Comparison of ENCODE assay signal across 12 mouse cellular contexts in genomic region chr9:63492291-63492690, GRCm38 (mm10).
DNase-seq lines count a peak whose midpoint lies in the region; ATAC-seq lines count a peak whose summit lies in the region.
"Had no signal": no experiment of that assay in that cellular context is flagged by ENCODE, and none has a peak within 500 bp of the region (broad histone marks: within the 10 kb centered on the region; RNA-seq: fewer than 3 reads in every experiment).

No protein-coding gene starts in this region.

- H3K27ac ChIP-seq in heart, embryonic 14.5 days (replicated peaks in 1 of 2; ENCODE audit: control insufficient read depth in 1 of 2, insufficient read depth in 1 of 2, low read depth in 2 of 2, low read length in 2 of 2), result no peak overlapping the region
- H3K27ac ChIP-seq: gastrocnemius, adult 2 months; stomach, postnatal 0 days had no signal

- no peak for ATAC-seq in heart, embryonic 14.5 days (ENCODE audit: insufficient number of reproducible peaks, insufficient read depth, low FRiP score, low read depth)
- 0 out of 2 replicates have a peak, but pooled peaks have one; percentile 55 for ATAC-seq in megakaryocyte-erythroid progenitor cell, adult 5-6 weeks (replicated peaks; ENCODE audit: low FRiP score, low TSS enrichment, poor library complexity, severe bottlenecking)
- ATAC-seq: intestine, embryonic 16.5 days had no signal

- 6% methylated on average over 9 of the region's 9 CpGs for WGBS in heart, embryonic 14.5 days

- H3K4me2 ChIP-seq in heart, embryonic 14.5 days (ENCODE audit: low read length), result peak overlapping the region; percentile 17; the same call in 1 of the 2 replicates

- no peak overlapping the region for H3K9ac ChIP-seq in heart, embryonic 14.5 days (ENCODE audit: low read length)

- no peaks in the 10 kb centered on the region for H3K27me3 ChIP-seq in heart, embryonic 14.5 days (ENCODE audit: control insufficient read depth, insufficient read depth, low read length)

- H3K36me3 ChIP-seq in heart, embryonic 14.5 days (ENCODE audit: control insufficient read depth, insufficient read depth, low read length), result no peaks in the 10 kb centered on the region

- DNase-seq in heart, adult 18-20 months, result no peak
- peak; percentile 14 to 18 for DNase-seq in right cerebral cortex, adult 2 months (ENCODE audit: low spot score in 2 of 2)
- DNase-seq in right cerebral cortex, postnatal 4 days, result no peak
- DNase-seq in c-Kit-positive CD71-positive TER-119-positive erythroid progenitor cells, embryonic 14.5 days (ENCODE audit: low spot score), result peak; percentile 25
- no peak for DNase-seq in lung, postnatal 10 days
- DNase-seq: cerebellum, postnatal 36 days; gastrocnemius, adult 2 months; lung, postnatal 4 days had no signal

- H3K9me3 ChIP-seq in heart, embryonic 14.5 days (ENCODE audit: control insufficient read depth, low read length), result no peaks in the 10 kb centered on the region

- H3K4me1 ChIP-seq in heart, embryonic 14.5 days (ENCODE audit: control insufficient read depth in 2 of 2, insufficient read depth in 2 of 2, low read length in 2 of 2), result peaks cover 3 to 4% of the 10 kb centered on the region in 2 experiments; a peak in 3 of 4 replicates

- H3K4me3 ChIP-seq in heart, embryonic 14.5 days (ENCODE audit: control insufficient read depth in 1 of 2, insufficient read depth in 1 of 2, low read depth in 1 of 2, low read length in 2 of 2), result no peak overlapping the region
- H3K4me3 ChIP-seq: gastrocnemius, adult 2 months had no signal

Comparison
In these comparisons a context has a peak if more than half of its experiments do, and no peak if none do; other contexts are left out.
1. DNase-seq: peak in right cerebral cortex, adult 2 months (2 of 2) and c-Kit-positive CD71-positive TER-119-positive erythroid progenitor cells, embryonic 14.5 days (single experiment); none in heart, adult 18-20 months (0 of 2), right cerebral cortex, postnatal 4 days (single experiment) and lung, postnatal 10 days (single experiment).